15 mouse cellular contexts compared by ENCODE assay signal in genomic region chr4:129418321-129418720, GRCm38 (mm10). TPM values are rescaled to one million over a fixed set of nuclear protein-coding genes. Genes with fewer than 3 reads are reported as not detected.
"Had no signal": no experiment of that assay in that cellular context is flagged by ENCODE, and none has a peak within 500 bp of the region (broad histone marks: within the 10 kb centered on the region; RNA-seq: fewer than 3 reads in every experiment).

No protein-coding gene starts in this region.

- H3K4me1 ChIP-seq: kidney, embryonic 15.5 days; limb, embryonic 10.5 days; lung, embryonic 15.5 days; midbrain, embryonic 13.5 days; neural tube, embryonic 12.5 days had no signal

- H3K36me3 ChIP-seq: kidney, embryonic 15.5 days; limb, embryonic 10.5 days; liver, embryonic 13.5 days; lung, embryonic 15.5 days; midbrain, embryonic 13.5 days; neural tube, embryonic 12.5 days; stomach, embryonic 15.5 days had no signal

- H3K27me3 ChIP-seq: kidney, embryonic 15.5 days; liver, embryonic 13.5 days; lung, embryonic 15.5 days; midbrain, embryonic 13.5 days; neural tube, embryonic 12.5 days; stomach, embryonic 15.5 days had no signal

- H3K9me3 ChIP-seq: kidney, embryonic 15.5 days; limb, embryonic 10.5 days; lung, embryonic 15.5 days; midbrain, embryonic 13.5 days; neural tube, embryonic 12.5 days; stomach, embryonic 15.5 days had no signal

- H3K4me2 ChIP-seq: kidney, embryonic 15.5 days; liver, embryonic 13.5 days; lung, embryonic 15.5 days; midbrain, embryonic 13.5 days; neural tube, embryonic 12.5 days; stomach, embryonic 15.5 days had no signal

- ATAC-seq: midbrain, embryonic 13.5 days had no signal

- H3K9ac ChIP-seq: kidney, embryonic 15.5 days; liver, embryonic 13.5 days; lung, embryonic 15.5 days; midbrain, embryonic 13.5 days; neural tube, embryonic 12.5 days; stomach, embryonic 15.5 days had no signal

- H3K4me3 ChIP-seq: kidney, embryonic 15.5 days; limb, embryonic 10.5 days; liver, embryonic 13.5 days; lung, embryonic 15.5 days; midbrain, embryonic 13.5 days; neural tube, embryonic 12.5 days; stomach, embryonic 15.5 days had no signal

- H3K27ac ChIP-seq: kidney, embryonic 15.5 days; limb, embryonic 10.5 days; lung, embryonic 15.5 days; midbrain, embryonic 13.5 days; neural tube, embryonic 12.5 days; stomach, embryonic 15.5 days had no signal

- DNase-seq: kidney, adult 18-20 months; kidney, postnatal 14 days; liver, embryonic 13.5 days; lung, postnatal 36 days; right cerebral cortex, postnatal 14 days; thymus, postnatal 36 days had no signal

RNA-seq across cellular contexts. Expression of gene Zbtb8b, which starts 22.3 kb away (rescaled TPM):
- total RNA-seq: megakaryocyte progenitor cell, adult 5-6 weeks; monocyte, adult 5-6 weeks had no signal
- polyA plus RNA-seq: spleen, adult 2 months had no signal
